Mouse (Mus musculus): ENCODE measurements around the gene Selenof.

Gene Selenof

GRCm38 (mm10) chr3:144563916-144564315 lies 6.2 kb upstream of the Selenof start:
- DNase-seq (ENCODE audit: low read depth, low spot score) = no peak

- no peak for DNase-seq (ENCODE audit: low read depth, low spot score)
These were observed 4.9 kb upstream of the Selenof start for GRCm38 (mm10) chr3:144565212-144565611.

- peak; percentile 19 for DNase-seq (ENCODE audit: low read depth, low spot score)
These were observed 1.2 kb upstream of the Selenof start for GRCm38 (mm10) chr3:144568861-144569361.

GRCm38 (mm10) chr3:144569401-144569971 lies 618 bp upstream of the Selenof start:
- no peak for DNase-seq (ENCODE audit: low read depth, low spot score)

GRCm38 (mm10) chr3:144570816-144571487 lies 848 bp downstream of the Selenof start:
- DNase-seq (ENCODE audit: low read depth, low spot score) = no peak

- DNase-seq (ENCODE audit: low read depth, low spot score) = no peak
These were observed 4.2 kb downstream of the Selenof start for GRCm38 (mm10) chr3:144574256-144574655.

- DNase-seq (ENCODE audit: low read depth, low spot score) = no peak
These were observed 7.5 kb downstream of the Selenof start for GRCm38 (mm10) chr3:144577366-144578340.

GRCm38 (mm10) chr3:144578921-144579320 lies 8.8 kb downstream of the Selenof start:
- DNase-seq (ENCODE audit: low read depth, low spot score) = no peak

GRCm38 (mm10) chr3:144579796-144580195 lies 9.7 kb downstream of the Selenof start:
- no peak for DNase-seq (ENCODE audit: low read depth, low spot score)

- no peak for DNase-seq (ENCODE audit: low read depth, low spot score)
These were observed 10.2 kb downstream of the Selenof start for GRCm38 (mm10) chr3:144580281-144580680.

- DNase-seq (ENCODE audit: low read depth, low spot score) = no peak
These were observed 11.7 kb downstream of the Selenof start for GRCm38 (mm10) chr3:144581842-144582241.

- DNase-seq (ENCODE audit: low read depth, low spot score) = no peak
These were observed 12.2 kb downstream of the Selenof start for GRCm38 (mm10) chr3:144582306-144582705.

GRCm38 (mm10) chr3:144583789-144584188 lies 13.7 kb downstream of the Selenof start:
- no peak for DNase-seq (ENCODE audit: low read depth, low spot score)

- DNase-seq (ENCODE audit: low read depth, low spot score) = no peak
These were observed 14.9 kb downstream of the Selenof start for GRCm38 (mm10) chr3:144584789-144585553.

- DNase-seq (ENCODE audit: low read depth, low spot score) = no peak
These were observed 16.6 kb downstream of the Selenof start for GRCm38 (mm10) chr3:144586731-144587130.

- DNase-seq (ENCODE audit: low read depth, low spot score) = no peak
These were observed 19.2 kb downstream of the Selenof start for GRCm38 (mm10) chr3:144589189-144589890.

- DNase-seq (ENCODE audit: low read depth, low spot score) = no peak
These were observed 23.1 kb downstream of the Selenof start for GRCm38 (mm10) chr3:144592992-144593785.

- DNase-seq (ENCODE audit: low read depth, low spot score) = no peak
These were observed 27.0 kb downstream of the Selenof start for GRCm38 (mm10) chr3:144597121-144597520.

GRCm38 (mm10) chr3:144597790-144598467 lies 27.8 kb downstream of the Selenof start:
- DNase-seq (ENCODE audit: low read depth, low spot score) = no peak
